Mouse (Mus musculus) heart, embryonic 12.5 days (tissue): ENCODE measurements around the gene Ctps. TPM values are rescaled to one million over a fixed set of nuclear protein-coding genes. Genes with fewer than 3 reads are reported as not detected.

Experiments
- ATAC-seq: fragments of 200-750 bp; cut with Nextera tagmentation; 2 replicates; pipeline ENCODE4 v1.8.0; 2017; ENCODE audit warnings: moderate TSS enrichment, moderate library complexity; ENCODE audit not compliant: insufficient number of reproducible peaks, low FRiP score
- H3K27ac ChIP-seq: fragments of 300-500 bp; sonication (generic); 2 replicates; pipeline ENCODE4 v1.5.1; 2016; ENCODE audit warnings: mild to moderate bottlenecking, moderate library complexity; ENCODE audit not compliant: poor library complexity, severe bottlenecking
- H3K27me3 ChIP-seq: fragments of 300-500 bp; sonication (generic); replicated peaks from 2 replicates; pipeline ENCODE4 v1.6.1; 2016; ENCODE audit warnings: mild to moderate bottlenecking, moderate library complexity
- H3K36me3 ChIP-seq: fragments of 300-500 bp; sonication (generic); 2 replicates; pipeline ENCODE4 v1.6.1; 2016; ENCODE audit warnings: mild to moderate bottlenecking, moderate library complexity
- H3K4me1 ChIP-seq: fragments of 300-500 bp; sonication (generic); replicated peaks from 2 replicates; pipeline ENCODE4 v1.6.1; 2016; ENCODE audit warnings: mild to moderate bottlenecking
- H3K4me2 ChIP-seq: fragments of 300-500 bp; sonication (generic); 2 replicates; pipeline ENCODE4 v1.6.1; 2016; ENCODE audit warnings: mild to moderate bottlenecking, moderate library complexity
- H3K4me3 ChIP-seq: fragments of 300-500 bp; sonication (generic); 2 replicates; pipeline ENCODE4 v1.5.1; 2016; ENCODE audit warnings: mild to moderate bottlenecking
- H3K9ac ChIP-seq: fragments of 300-500 bp; sonication (generic); 2 replicates; pipeline ENCODE4 v1.6.1; 2016; ENCODE audit warnings: mild to moderate bottlenecking, moderate library complexity
- H3K9me3 ChIP-seq: fragments of 300-500 bp; sonication (generic); replicated peaks from 2 replicates; pipeline ENCODE4 v1.6.1; 2016; ENCODE audit warnings: mild to moderate bottlenecking, moderate library complexity
- WGBS: fragments of 180-500 bp; shearing (Covaris S2); methylation state at CpG from one replicate; pipeline ENCODE4 v1.1.7; 2016; 5-methylcytosine and 5-hydroxymethylcytosine counted together
- polyA plus RNA-seq: library from polyadenylated mRNA; unstranded; fragments of >200 nt; fragmentation: Nextera tagmentation; extraction: Ambion mirVana; gene quantifications from 2 replicates; pipeline ENCODE4 v1.2.1, GENCODE M21; 2016

The Ctps gene
- polyA plus RNA-seq, 1 experiment from 2014 or later, result 119 TPM

GRCm38 (mm10) chr4:120517335-120517734 lies 52.7 kb downstream of the Ctps start:
- 72% methylated on average over 4 of the region's 4 CpGs for WGBS
- Histone ChIP-seq H3K27ac (no peak overlapping the region), H3K36me3 (peaks cover 72% of the 10 kb centered on the region), H3K4me1 (no peaks in the 10 kb centered on the region), H3K9me3 (no peaks in the 10 kb centered on the region), H3K4me2 (no peak overlapping the region), H3K9ac (no peak overlapping the region), H3K27me3 (no peaks in the 10 kb centered on the region), H3K4me3 (no peak overlapping the region)
- no peak for ATAC-seq

GRCm38 (mm10) chr4:120516907-120517306 lies 53.2 kb downstream of the Ctps start:
- Histone ChIP-seq H3K36me3 (peaks cover 68% of the 10 kb centered on the region), H3K9ac (no peak overlapping the region), H3K27me3 (no peaks in the 10 kb centered on the region), H3K4me1 (no peaks in the 10 kb centered on the region), H3K27ac (no peak overlapping the region), H3K9me3 (no peaks in the 10 kb centered on the region), H3K4me2 (no peak overlapping the region), H3K4me3 (no peak overlapping the region)
- 83% methylated on average over 7 of the region's 7 CpGs for whole genome bisulfite sequencing
- no peak for ATAC-seq

GRCm38 (mm10) chr4:120516491-120516890 lies 53.6 kb downstream of the Ctps start:
- no peaks in the 10 kb centered on the region for H3K27me3 ChIP-seq
- no peak overlapping the region for H3K4me3 ChIP-seq
- WGBS, result 92% methylated on average over 7 of the region's 7 CpGs
- H3K4me2 ChIP-seq, result no peak overlapping the region
- H3K27ac ChIP-seq, result no peak overlapping the region
- H3K36me3 ChIP-seq, result peaks cover 67% of the 10 kb centered on the region
- H3K9me3 ChIP-seq, result no peaks in the 10 kb centered on the region
- H3K9ac ChIP-seq, result no peak overlapping the region
- no peaks in the 10 kb centered on the region for H3K4me1 ChIP-seq
- no peak for ATAC-seq

GRCm38 (mm10) chr4:120514366-120514765 lies 55.7 kb downstream of the Ctps start:
- 0 out of 2 replicates have a peak, but pooled peaks cover 2% of the 10 kb centered on the region for H3K9me3 ChIP-seq
- no peak overlapping the region for H3K4me3 ChIP-seq
- no peak overlapping the region for H3K9ac ChIP-seq
- no peak overlapping the region for H3K27ac ChIP-seq
- H3K4me1 ChIP-seq, result no peaks in the 10 kb centered on the region
- H3K27me3 ChIP-seq, result no peaks in the 10 kb centered on the region
- peaks cover 62% of the 10 kb centered on the region for H3K36me3 ChIP-seq
- H3K4me2 ChIP-seq, result no peak overlapping the region
- ATAC-seq, result no peak
- WGBS, result 88% methylated on average over 2 of the region's 2 CpGs

- WGBS, result 92% methylated on average over 4 of the region's 4 CpGs
- no peaks in the 10 kb centered on the region for H3K4me1 ChIP-seq
- H3K9me3 ChIP-seq, result 0 out of 2 replicates have a peak, but pooled peaks cover 3% of the 10 kb centered on the region
- no peak overlapping the region for H3K9ac ChIP-seq
- H3K4me3 ChIP-seq, result no peak overlapping the region
- no peaks in the 10 kb centered on the region for H3K27me3 ChIP-seq
- no peak for ATAC-seq
- no peak overlapping the region for H3K4me2 ChIP-seq
- no peak overlapping the region for H3K27ac ChIP-seq
- H3K36me3 ChIP-seq, result peaks cover 57% of the 10 kb centered on the region
Observed at GRCm38 (mm10) chr4:120511203-120511602, 58.9 kb downstream of the Ctps start.

GRCm38 (mm10) chr4:120506955-120507354 lies 63.1 kb downstream of the Ctps start:
- no peak overlapping the region for H3K4me2 ChIP-seq
- peaks cover 55% of the 10 kb centered on the region for H3K36me3 ChIP-seq
- H3K9me3 ChIP-seq, result 0 out of 2 replicates have a peak, but pooled peaks cover 3% of the 10 kb centered on the region
- H3K9ac ChIP-seq, result no peak overlapping the region
- H3K27me3 ChIP-seq, result no peaks in the 10 kb centered on the region
- H3K27ac ChIP-seq, result no peak overlapping the region
- no peak for ATAC-seq
- WGBS, result 81% methylated on average over 1 of the region's 1 CpGs
- H3K4me3 ChIP-seq, result no peak overlapping the region
- no peaks in the 10 kb centered on the region for H3K4me1 ChIP-seq

Other genes starting within 250 kb of the Ctps start
- 90.1 and 102 TPM in 2 replicates for gene Scmh1, start 165.0 kb downstream of the Ctps start, polyA plus RNA-seq
- gene Slfnl1, start 38.0 kb downstream of the Ctps start, polyA plus RNA-seq, result not detected in 2 replicates
- gene Gm8439, start 18.5 kb upstream of the Ctps start, polyA plus RNA-seq, result not detected in 2 replicates
- gene Cited4, start 96.3 kb upstream of the Ctps start, polyA plus RNA-seq, result 41.2 and 43.6 TPM in 2 replicates
- 0.89 and 0.95 TPM in 2 replicates for gene Kcnq4, start 178.3 kb upstream of the Ctps start, polyA plus RNA-seq